Mouse (Mus musculus) cortical plate, adult 2 months (tissue): ENCODE measurements at regions not wholly inside any gene's neighbourhood (a gene's known extent, or its start where the extent isn't known, plus 50 kb on each side); places are given as distances from the start of the nearest gene placed in this dataset.

Source experiments
- CTCF ChIP-seq: fragments of 200-500 bp; IDR thresholded peaks from 2 replicates; pipeline ENCODE4 v1.5.1; 2011; ENCODE audit warnings: mild to moderate bottlenecking, control low read depth, low read length; ENCODE audit not compliant: insufficient read depth; ENCODE audit errors: extremely low read depth
- POLR2A ChIP-seq: fragments of 200-500 bp; IDR thresholded peaks from 2 replicates; pipeline ENCODE4 v1.6.1; 2011; ENCODE audit warnings: mild to moderate bottlenecking, low read length, control low read depth; ENCODE audit not compliant: insufficient read depth; ENCODE audit errors: extremely low read depth

DNA sequence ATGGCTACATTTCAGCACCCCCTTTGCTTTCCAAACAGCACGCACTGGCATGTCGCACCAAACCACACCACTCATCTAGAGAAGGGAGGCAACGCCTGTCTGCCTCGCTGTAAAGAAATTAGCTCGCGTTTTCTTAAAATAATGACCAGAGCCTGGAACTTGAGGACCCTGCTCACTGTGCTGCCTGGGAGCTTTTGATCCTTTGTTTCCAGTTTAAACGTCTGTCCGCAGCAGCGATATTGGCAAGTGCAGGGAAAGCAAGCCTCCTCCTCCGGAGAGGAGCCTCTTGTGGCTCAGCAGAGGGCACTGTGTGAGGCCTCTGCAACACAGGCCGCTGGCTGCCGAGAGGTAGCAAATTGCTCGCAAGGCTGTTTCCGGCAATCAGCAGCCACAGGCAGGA is 328.8 kb upstream of the Irx1 start:
- TF ChIP-seq CTCF, result no peak
- no peak for TF ChIP-seq POLR2A
